In the genomic region with DNA sequence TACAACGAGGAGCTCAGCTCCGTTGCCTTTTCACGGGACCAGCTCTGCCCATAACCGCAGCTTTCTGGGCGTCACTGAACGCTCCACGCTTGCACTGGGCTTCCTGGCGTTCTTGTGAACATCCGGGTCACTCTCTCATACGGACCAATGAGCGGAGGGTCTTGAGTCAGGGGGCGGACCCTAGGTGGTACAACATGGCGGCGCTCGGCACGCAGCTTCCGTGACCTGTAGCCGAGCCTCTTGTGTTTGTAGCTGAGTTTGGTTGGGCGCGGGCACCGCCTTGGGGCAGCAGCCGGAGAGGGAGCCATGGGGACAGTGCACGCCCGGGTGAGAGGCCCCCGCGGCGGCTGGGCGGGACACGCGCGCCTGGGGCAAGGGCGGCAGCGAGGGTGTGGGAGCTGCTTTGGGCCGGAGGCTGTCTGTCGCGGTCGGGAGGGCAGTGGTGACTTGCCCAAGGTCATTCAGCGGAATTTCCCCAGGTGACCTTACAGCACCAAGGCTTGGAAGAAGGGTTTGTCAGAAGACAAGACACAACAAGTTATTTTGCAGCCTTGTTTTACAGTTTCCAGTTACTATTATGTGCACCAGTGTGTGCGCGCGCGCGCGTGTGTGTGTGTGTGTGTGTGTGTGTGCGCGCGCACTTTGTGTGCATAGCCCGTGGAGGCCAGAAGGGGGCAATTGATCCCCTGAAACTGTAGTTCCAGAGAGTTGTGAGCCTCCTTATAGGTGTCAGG, we compare ENCODE assay signal across 8 mouse cellular contexts. TPM values are rescaled to one million over a fixed set of nuclear protein-coding genes. Genes with fewer than 3 reads are reported as not detected.
DNase-seq lines count a peak whose midpoint lies in the region; ATAC-seq lines count a peak whose summit lies in the region.

TSS of gene Samm50 (plus strand) at position 184 of the 734 bp plus-strand sequence.

- H3K27ac ChIP-seq in hindbrain, embryonic 11.5 days (ENCODE audit: low read depth, low read length), result peak within 1 kb of the TSS; percentile 75

- ATAC-seq in hindbrain, embryonic 11.5 days (ENCODE audit: low FRiP score), result peak; percentile 98

- peak; percentile 94 for DNase-seq in Muller cell, postnatal 12 days (ENCODE audit: inconsistent ontology term)
- DNase-seq in cerebellum, adult 9-11 months, result peak; percentile 93
- peak; percentile 92 to 95 for DNase-seq in frontal cortex, adult 2 months (ENCODE audit: extremely low spot score in 1 of 2, low spot score in 1 of 2)
- DNase-seq in hindbrain, embryonic 11.5 days (ENCODE audit: low spot score), result peak; percentile 92
- peak; percentile 87 to 91 for DNase-seq in layer of hippocampus, postnatal 10 days (ENCODE audit: low spot score in 2 of 2)
- DNase-seq in lung, postnatal 10 days, result peak; percentile 95
- peak; percentile 86 for DNase-seq in ovary, postnatal 36 days (ENCODE audit: low spot score)
- peak; percentile 91 for DNase-seq in thymus, postnatal 25 days

- H3K4me1 ChIP-seq in hindbrain, embryonic 11.5 days (replicated peaks; ENCODE audit: control insufficient read depth, insufficient read depth, low read length), result no peaks in the 10 kb centered on the region; the same call in 1 of the 2 replicates

- WGBS in hindbrain, embryonic 11.5 days, result 3% methylated on average over 48 of the region's 48 CpGs

- H3K4me2 ChIP-seq in hindbrain, embryonic 11.5 days (replicated peaks; ENCODE audit: low read depth, low read length), result peak within 1 kb of the TSS; percentile 66

- no peaks in the 10 kb centered on the region for H3K9me3 ChIP-seq in hindbrain, embryonic 11.5 days (ENCODE audit: control insufficient read depth, low read length)

- H3K36me3 ChIP-seq in hindbrain, embryonic 11.5 days (ENCODE audit: control insufficient read depth, insufficient read depth, low read length), result no peaks in the 10 kb centered on the region

- H3K4me3 ChIP-seq in hindbrain, embryonic 11.5 days (ENCODE audit: low read depth, low read length), result peak within 1 kb of the TSS; percentile 82

- H3K9ac ChIP-seq in hindbrain, embryonic 11.5 days (ENCODE audit: low read depth, low read length), result peak within 1 kb of the TSS; percentile 71

- H3K27me3 ChIP-seq in hindbrain, embryonic 11.5 days (ENCODE audit: control insufficient read depth, insufficient read depth, low read length), result no peaks in the 10 kb centered on the region

RNA-seq across cellular contexts. Expression of gene Samm50, which starts in this region (rescaled TPM):
- polyA plus RNA-seq in frontal cortex, adult 2 months (2012; rRNA removed), result 43.7 and 53.4 TPM in 2 replicates
- 66.7 and 74.5 TPM in 2 replicates for polyA plus RNA-seq in hindbrain, embryonic 11.5 days (2014; fragmentation: Nextera tagmentation; extraction: Ambion mirVana)
- 10 to 100 TPM; 83.6 to 99.0 TPM for total RNA-seq in layer of hippocampus, postnatal 10 days (2021)

Comparison
In these comparisons a context has a peak if more than half of its experiments do, and no peak if none do; other contexts are left out.
1. Peak in every context shown above with its lines: DNase-seq, ATAC-seq, H3K4me3 ChIP-seq and H3K27ac ChIP-seq.